Mouse (Mus musculus) liver, embryonic 15.5 days (tissue): ENCODE measurements around the gene Rnpep. TPM values are rescaled to one million over a fixed set of nuclear protein-coding genes. Genes with fewer than 3 reads are reported as not detected.
"Not testable (repeated sequence)": the region's sequence is repeated elsewhere in the genome, so short reads cannot be mapped to it uniquely, and the experiment has no call there.

Experiments used
- ATAC-seq: fragments of 200-750 bp; cut with Nextera tagmentation; 2 replicates; pipeline ENCODE4 v1.8.0; 2017; ENCODE audit warnings: moderate number of reproducible peaks, mild to moderate bottlenecking, moderate library complexity; ENCODE audit not compliant: insufficient read depth
- H3K27ac ChIP-seq: fragments of 300-500 bp; sonication (generic); replicated peaks from 2 replicates; pipeline ENCODE4 v1.5.1; 2015; ENCODE audit warnings: mild to moderate bottlenecking, inconsistent platforms
- H3K27me3 ChIP-seq: fragments of 300-500 bp; sonication (generic); 2 replicates; pipeline ENCODE4 v1.6.1; 2015; ENCODE audit warnings: mild to moderate bottlenecking, inconsistent platforms
- H3K36me3 ChIP-seq: fragments of 300-500 bp; sonication (generic); replicated peaks from 2 replicates; pipeline ENCODE4 v1.6.1; 2015; ENCODE audit warnings: moderate library complexity, mild to moderate bottlenecking, inconsistent platforms
- H3K4me1 ChIP-seq: fragments of 300-500 bp; sonication (generic); replicated peaks from 2 replicates; pipeline ENCODE4 v1.6.1; 2015; ENCODE audit warnings: inconsistent platforms
- H3K4me2 ChIP-seq: fragments of 300-500 bp; sonication (generic); 2 replicates; pipeline ENCODE4 v1.6.1; 2015; ENCODE audit warnings: moderate library complexity, mild to moderate bottlenecking, inconsistent platforms
- H3K4me3 ChIP-seq: fragments of 300-500 bp; sonication (generic); replicated peaks from 2 replicates; pipeline ENCODE4 v1.5.1; 2015; ENCODE audit warnings: mild to moderate bottlenecking, inconsistent platforms
- H3K9ac ChIP-seq: fragments of 300-500 bp; sonication (generic); 2 replicates; pipeline ENCODE4 v1.6.1; 2015; ENCODE audit warnings: moderate library complexity, mild to moderate bottlenecking, inconsistent platforms
- H3K9me3 ChIP-seq: fragments of 300-500 bp; sonication (generic); replicated peaks from 2 replicates; pipeline ENCODE4 v1.6.1; 2016; ENCODE audit warnings: inconsistent platforms
- WGBS: fragments of 180-500 bp; shearing (Covaris S2); methylation state at CpG from one replicate; pipeline ENCODE4 v1.1.7; 2015; ENCODE audit warnings: mixed read lengths; ENCODE audit not compliant: insufficient replicate concordance; 5-methylcytosine and 5-hydroxymethylcytosine counted together
- polyA plus RNA-seq: library from polyadenylated mRNA; unstranded; fragments of >200 nt; fragmentation: Nextera tagmentation; extraction: Ambion mirVana; gene quantifications from 2 replicates; pipeline ENCODE4 v1.2.1, GENCODE M21; 2015

Gene Rnpep
- polyA plus RNA-seq, 1 experiment from 2014 or later = 26.6 TPM

GRCm38 (mm10) chr1:135231878-135232277, 52.0 kb downstream of the Rnpep start:
- H3K9me3 ChIP-seq, H3K4me3 ChIP-seq, H3K36me3 ChIP-seq, ATAC-seq, H3K27ac ChIP-seq, H3K4me2 ChIP-seq, H3K4me1 ChIP-seq, H3K27me3 ChIP-seq, H3K9ac ChIP-seq: not testable (repeated sequence)
- 74% methylated on average over 20 of the region's 20 CpGs for WGBS

- ATAC-seq = no peak
- Histone ChIP-seq H3K4me2 (no peak overlapping the region), H3K4me3 (no peak overlapping the region), H3K4me1 (no peaks in the 10 kb centered on the region), H3K27ac (no peak overlapping the region), H3K9ac (no peak overlapping the region), H3K36me3 (no peaks in the 10 kb centered on the region), H3K27me3 (0 out of 2 replicates have a peak, but pooled peaks cover 10% of the 10 kb centered on the region), H3K9me3 (no peaks in the 10 kb centered on the region)
- 72% methylated on average over 13 of the region's 13 CpGs for WGBS
Observed at GRCm38 (mm10) chr1:135227339-135227950, 56.4 kb downstream of the Rnpep start.

GRCm38 (mm10) chr1:135224981-135225604, 58.8 kb downstream of the Rnpep start:
- WGBS = 34% methylated on average over 6 of the region's 6 CpGs
- Histone ChIP-seq H3K27ac (no peak overlapping the region), H3K9ac (no peak overlapping the region), H3K9me3 (no peaks in the 10 kb centered on the region), H3K4me3 (no peak overlapping the region), H3K4me2 (no peak overlapping the region), H3K4me1 (no peaks in the 10 kb centered on the region), H3K27me3 (0 out of 2 replicates have a peak, but pooled peaks cover 10% of the 10 kb centered on the region), H3K36me3 (no peaks in the 10 kb centered on the region)
- ATAC-seq = no peak

GRCm38 (mm10) chr1:135224147-135224546, 59.7 kb downstream of the Rnpep start:
- H3K27me3 ChIP-seq = 0 out of 2 replicates have a peak, but pooled peaks cover 10% of the 10 kb centered on the region
- no peak overlapping the region for H3K4me3 ChIP-seq
- no peak overlapping the region for H3K27ac ChIP-seq
- no peaks in the 10 kb centered on the region for H3K4me1 ChIP-seq
- WGBS = 25% methylated on average over 3 of the region's 3 CpGs
- ATAC-seq = no peak
- no peak overlapping the region for H3K4me2 ChIP-seq
- H3K36me3 ChIP-seq = no peaks in the 10 kb centered on the region
- no peak overlapping the region for H3K9ac ChIP-seq
- no peaks in the 10 kb centered on the region for H3K9me3 ChIP-seq

- 73% methylated on average over 13 of the region's 13 CpGs for WGBS
- H3K27ac ChIP-seq = no peak overlapping the region
Observed at GRCm38 (mm10) chr1:135217607-135218233, 66.2 kb downstream of the Rnpep start.

GRCm38 (mm10) chr1:135213772-135214640, 69.9 kb downstream of the Rnpep start:
- H3K9me3 ChIP-seq = no peaks in the 10 kb centered on the region
- no peak overlapping the region for H3K9ac ChIP-seq
- no peak overlapping the region for H3K4me3 ChIP-seq
- ATAC-seq = no peak
- no peaks in the 10 kb centered on the region for H3K36me3 ChIP-seq
- no peak overlapping the region for H3K4me2 ChIP-seq
- H3K27ac ChIP-seq = no peak overlapping the region
- H3K27me3 ChIP-seq = no peaks in the 10 kb centered on the region
- 60% methylated on average over 9 of the region's 9 CpGs for WGBS
- peaks cover 5% of the 10 kb centered on the region; the same call in 1 of the 2 replicates for H3K4me1 ChIP-seq

More at GRCm38 (mm10) chr1:135217607-135218233, 66.2 kb downstream of the Rnpep start:
- no peak for ATAC-seq
- Histone ChIP-seq H3K9me3 (no peaks in the 10 kb centered on the region), H3K9ac (no peak overlapping the region), H3K4me2 (no peak overlapping the region), H3K4me3 (no peak overlapping the region), H3K27me3 (no peaks in the 10 kb centered on the region), H3K36me3 (no peaks in the 10 kb centered on the region), H3K4me1 (no peaks in the 10 kb centered on the region)

Other genes with a start within 250 kb of the Rnpep start
- gene Lgr6, start 178.8 kb downstream of the Rnpep start, polyA plus RNA-seq = 0.18 and 0.25 TPM in 2 replicates
- 10.7 and 10.9 TPM in 2 replicates for gene Ptpn7, start 151.4 kb downstream of the Rnpep start, polyA plus RNA-seq
- 11.2 and 12.4 TPM in 2 replicates for gene Arl8a, start 137.3 kb downstream of the Rnpep start, polyA plus RNA-seq
- not detected in 2 replicates for gene Gpr37l1, start 116.4 kb downstream of the Rnpep start, polyA plus RNA-seq
- 1.0 and 1.4 TPM in 2 replicates for gene Elf3, start 25.5 kb downstream of the Rnpep start, polyA plus RNA-seq
- 93.3 and 113 TPM in 2 replicates for gene Timm17a, start 29.7 kb upstream of the Rnpep start, polyA plus RNA-seq
- gene Lmod1, start 40.7 kb upstream of the Rnpep start, polyA plus RNA-seq = 0.12 and 0.16 TPM in 2 replicates
- gene Shisa4, start 91.2 kb upstream of the Rnpep start, polyA plus RNA-seq = 1.3 and 1.6 TPM in 2 replicates
- 25.6 and 27.5 TPM in 2 replicates for gene Ipo9, start 146.4 kb upstream of the Rnpep start, polyA plus RNA-seq